Mouse (Mus musculus) stomach, embryonic 14.5 days (tissue): Measurements from ENCODE around the gene Olfr1535. TPM values are rescaled to one million over a fixed set of nuclear protein-coding genes. Genes with fewer than 3 reads are reported as not detected.

Experiments used
- ATAC-seq: fragments of 200-750 bp; cut with Nextera tagmentation; 2 replicates; pipeline ENCODE4 v1.8.0; 2017; ENCODE audit warnings: low read depth, moderate TSS enrichment; ENCODE audit not compliant: insufficient number of reproducible peaks, insufficient read depth, low FRiP score
- H3K27ac ChIP-seq: fragments of 300-500 bp; sonication (generic); 2 replicates; pipeline ENCODE4 v1.5.1; 2014; ENCODE audit warnings: mild to moderate bottlenecking, low read length, moderate library complexity, mixed read lengths
- H3K27me3 ChIP-seq: fragments of 300-500 bp; sonication (generic); 2 replicates; pipeline ENCODE4 v1.6.1; 2014; ENCODE audit warnings: low read length, control low read depth, mixed read lengths; ENCODE audit not compliant: control insufficient read depth, insufficient read depth
- H3K36me3 ChIP-seq: fragments of 300-500 bp; sonication (generic); 2 replicates; pipeline ENCODE4 v1.6.1; 2014; ENCODE audit warnings: mild to moderate bottlenecking, control low read depth, low read length, moderate library complexity, mixed read lengths; ENCODE audit not compliant: control insufficient read depth, insufficient read depth
- H3K4me1 ChIP-seq: fragments of 300-500 bp; sonication (generic); 2 replicates; pipeline ENCODE4 v1.6.1; 2014; ENCODE audit warnings: low read length, control low read depth, mixed read lengths; ENCODE audit not compliant: control insufficient read depth, insufficient read depth
- H3K4me2 ChIP-seq: fragments of 300-500 bp; sonication (generic); replicated peaks from 2 replicates; pipeline ENCODE4 v1.6.1; 2014; ENCODE audit warnings: low read depth, low read length, control low read depth
- H3K4me3 ChIP-seq: fragments of 300-500 bp; sonication (generic); 2 replicates; pipeline ENCODE4 v1.5.1; 2014; ENCODE audit warnings: low read depth, low read length, control low read depth
- H3K9ac ChIP-seq: fragments of 300-500 bp; sonication (generic); replicated peaks from 2 replicates; pipeline ENCODE4 v1.6.1; 2014; ENCODE audit warnings: low read depth, mild to moderate bottlenecking, control low read depth, low read length, moderate library complexity, mixed read lengths
- H3K9me3 ChIP-seq: fragments of 300-500 bp; sonication (generic); 2 replicates; pipeline ENCODE4 v1.6.1; 2016; ENCODE audit warnings: low read depth, low read length, control low read depth; ENCODE audit not compliant: control insufficient read depth
- WGBS: fragments of 180-500 bp; shearing (Covaris S2); extraction: QIAGEN DNeasy Blood & Tissue Kit; methylation state at CpG from one replicate; pipeline ENCODE4 v1.1.7; 2014; 5-methylcytosine and 5-hydroxymethylcytosine counted together
- polyA plus RNA-seq: library from polyadenylated mRNA; unstranded; fragments of >200 nt; fragmentation: Nextera tagmentation; extraction: Ambion mirVana; gene quantifications from 2 replicates; pipeline ENCODE4 v1.2.1, GENCODE M21; 2014

Gene Olfr1535
- polyA plus RNA-seq, 1 experiment from 2014 or later: not detected

GRCm38 (mm10) chr13:21506221-21506649, 53.5 kb downstream of the Olfr1535 start:
- H3K4me3 ChIP-seq: peak overlapping the region; percentile 46
- WGBS: 0% methylated on average over 21 of the region's 21 CpGs
- H3K27me3 ChIP-seq: no peaks in the 10 kb centered on the region
- H3K4me1 ChIP-seq: no peaks in the 10 kb centered on the region
- H3K9ac ChIP-seq: peak overlapping the region; percentile 33
- peak; percentile 99 for ATAC-seq
- peak overlapping the region; percentile 49 for H3K4me2 ChIP-seq
- no peaks in the 10 kb centered on the region for H3K36me3 ChIP-seq
- H3K9me3 ChIP-seq: no peaks in the 10 kb centered on the region
- H3K27ac ChIP-seq: peak overlapping the region; percentile 62; the same call in 1 of the 2 replicates

Other genes with a start within 250 kb of the Olfr1535 start
- not detected in 2 replicates for gene Gpx6, start 247.8 kb downstream of the Olfr1535 start, polyA plus RNA-seq
- not detected in 2 replicates for gene Olfr1367, start 213.0 kb downstream of the Olfr1535 start, polyA plus RNA-seq
- 11.5 and 12.3 TPM in 2 replicates for gene Zscan12, start 197.1 kb downstream of the Olfr1535 start, polyA plus RNA-seq
- gene Zkscan3, start 157.1 kb downstream of the Olfr1535 start, polyA plus RNA-seq: 81.3 and 85.7 TPM in 2 replicates
- 2.3 and 3.1 TPM in 2 replicates for gene Pgbd1, start 118.8 kb downstream of the Olfr1535 start, polyA plus RNA-seq
- gene Zscan26, start 106.2 kb downstream of the Olfr1535 start, polyA plus RNA-seq: 32.6 and 35.8 TPM in 2 replicates
- gene Nkapl, start 91.4 kb downstream of the Olfr1535 start, polyA plus RNA-seq: 2.7 and 2.8 TPM in 2 replicates
- gene Zkscan4, start 81.0 kb downstream of the Olfr1535 start, polyA plus RNA-seq: 2.9 TPM in 2 replicates
- not detected in 2 replicates for gene Gm10065, start 80.5 kb downstream of the Olfr1535 start, polyA plus RNA-seq
- 0.17 and 0.34 TPM in 2 replicates for gene AK157302, start 64.7 kb downstream of the Olfr1535 start, polyA plus RNA-seq
- 6.7 and 7.5 TPM in 2 replicates for gene Gm11273, start 58.5 kb downstream of the Olfr1535 start, polyA plus RNA-seq
- 11.5 and 11.6 TPM in 2 replicates for gene Zkscan8, start 28.8 kb downstream of the Olfr1535 start, polyA plus RNA-seq
- 0.07 and 0.28 TPM in 2 replicates for gene Olfr1366, start 17.1 kb downstream of the Olfr1535 start, polyA plus RNA-seq
- not detected in 2 replicates for gene Olfr1364, start 21.9 kb upstream of the Olfr1535 start, polyA plus RNA-seq
- not detected in 2 replicates for gene Olfr1362, start 54.1 kb upstream of the Olfr1535 start, polyA plus RNA-seq
- not detected in 2 replicates for gene Olfr11, start 82.6 kb upstream of the Olfr1535 start, polyA plus RNA-seq
- not detected in 2 replicates for gene Olfr1361, start 103.5 kb upstream of the Olfr1535 start, polyA plus RNA-seq
- not detected in 2 replicates for gene Olfr1360, start 117.5 kb upstream of the Olfr1535 start, polyA plus RNA-seq
- not detected in 2 replicates for gene Olfr1359, start 138.2 kb upstream of the Olfr1535 start, polyA plus RNA-seq
- 3.7 and 4.3 TPM in 2 replicates for gene Hist1h2bl, start 156.2 kb upstream of the Olfr1535 start, polyA plus RNA-seq
- 8.8 and 36.0 TPM in 2 replicates for gene Hist1h2ai, start 156.5 kb upstream of the Olfr1535 start, polyA plus RNA-seq
- 9.0 and 13.1 TPM in 2 replicates for gene Hist1h3h, start 157.8 kb upstream of the Olfr1535 start, polyA plus RNA-seq
- 3.1 TPM in 2 replicates for gene Hist1h2bm, start 162.2 kb upstream of the Olfr1535 start, polyA plus RNA-seq
- 4.1 and 4.5 TPM in 2 replicates for gene Hist1h4j, start 175.2 kb upstream of the Olfr1535 start, polyA plus RNA-seq
- 10.9 and 13.1 TPM in 2 replicates for gene Hist1h4k, start 190.6 kb upstream of the Olfr1535 start, polyA plus RNA-seq
- gene Hist1h2ak, start 193.9 kb upstream of the Olfr1535 start, polyA plus RNA-seq: 10.1 and 13.3 TPM in 2 replicates
- 3.1 and 5.0 TPM in 2 replicates for gene Hist1h2bn, start 194.2 kb upstream of the Olfr1535 start, polyA plus RNA-seq
- gene Hist1h1b, start 220.7 kb upstream of the Olfr1535 start, polyA plus RNA-seq: 14.8 and 20.1 TPM in 2 replicates
- 166 and 187 TPM in 2 replicates for gene Hist1h3i, start 223.5 kb upstream of the Olfr1535 start, polyA plus RNA-seq
- 11.4 TPM in 1 of 2 replicates, not detected in the other for gene Hist1h2an, start 227.3 kb upstream of the Olfr1535 start, polyA plus RNA-seq
- gene Hist1h2bp, start 227.6 kb upstream of the Olfr1535 start, polyA plus RNA-seq: 1.4 and 1.8 TPM in 2 replicates